Mouse (Mus musculus): ENCODE measurements at regions not wholly inside any gene's neighbourhood (a gene's known extent, or its start where the extent isn't known, plus 50 kb on each side); places are given as distances from the start of the nearest gene placed in this dataset.

DNA sequence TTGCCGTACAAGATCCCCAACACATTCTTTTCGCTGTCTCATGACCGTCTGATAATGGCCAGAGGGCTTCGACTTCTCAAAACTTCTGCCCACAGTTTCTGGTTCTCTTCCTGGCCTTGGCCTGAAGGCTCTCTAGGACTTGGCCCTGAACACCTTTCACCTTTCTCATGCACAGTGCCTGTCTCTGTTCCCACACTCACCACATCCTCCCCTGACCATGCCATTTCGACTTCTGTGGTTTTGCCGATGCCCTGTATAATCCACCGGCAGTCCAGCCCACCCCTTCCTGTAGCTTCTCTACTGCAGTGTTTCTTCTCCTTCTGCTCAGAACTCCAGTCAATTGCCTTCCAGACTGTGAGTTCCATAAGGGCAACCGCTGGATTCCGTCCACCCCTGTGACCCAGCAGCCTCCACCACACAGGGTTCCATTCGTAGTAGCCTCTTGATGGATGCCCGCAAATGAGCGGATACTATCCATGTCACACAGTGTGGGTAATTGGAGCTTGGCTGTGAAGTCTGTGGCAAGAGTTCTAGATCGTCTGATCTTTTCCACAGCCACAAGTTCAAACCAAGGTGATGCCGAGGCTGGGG lies 53.3 kb upstream of the Cnih3 start:
- no peak for DNase-seq (ENCODE audit: low spot score in 2 of 2)

- DNase-seq (ENCODE audit: low spot score in 2 of 2): no peak
These were observed 52.6 kb upstream of the Cnih3 start for GRCm38 (mm10) chr1:181299826-181300225.

- DNase-seq (ENCODE audit: low spot score in 2 of 2): peak in 1 of 2 experiments; percentile 9
These were observed 50.3 kb upstream of the Cnih3 start for GRCm38 (mm10) chr1:181302151-181302550.
